Mouse (Mus musculus) kidney, postnatal 14 days (tissue): Measurements from ENCODE around the gene Epha2.

ENCODE experiments used
- DNase-seq: peaks from one replicate; pipeline ENCODE4 v3.0.0; 2022; ENCODE audit warnings: mixed read lengths

Epha2 gene

GRCm38 (mm10) chr4:141280471-141280870, 20.6 kb upstream of the Epha2 start:
- no peak for DNase-seq

DNA sequence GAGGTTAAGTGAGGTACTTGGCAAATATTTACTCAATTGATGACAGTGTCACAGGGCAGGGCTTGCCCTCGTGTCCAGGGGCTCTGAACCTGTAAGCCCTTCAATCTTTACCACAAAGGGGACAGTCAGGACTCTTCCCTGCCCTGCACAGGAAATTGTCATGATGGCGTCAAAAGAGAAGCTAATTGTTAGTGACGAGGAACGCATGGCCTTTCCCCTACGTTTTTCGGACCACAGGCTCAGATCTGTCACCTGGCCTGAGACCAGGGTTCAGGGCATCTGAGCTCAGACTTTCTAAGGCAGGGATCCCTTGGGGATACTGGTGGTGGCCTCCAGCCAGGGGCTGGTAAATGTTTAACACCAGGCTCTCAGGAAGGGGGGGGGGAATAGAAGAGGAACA, 19.9 kb upstream of the Epha2 start:
- peak; percentile 89 for DNase-seq

- DNase-seq: no peak
Observed at GRCm38 (mm10) chr4:141281578-141281977, 19.5 kb upstream of the Epha2 start.

GRCm38 (mm10) chr4:141282087-141282486, 19.0 kb upstream of the Epha2 start:
- no peak for DNase-seq

DNA sequence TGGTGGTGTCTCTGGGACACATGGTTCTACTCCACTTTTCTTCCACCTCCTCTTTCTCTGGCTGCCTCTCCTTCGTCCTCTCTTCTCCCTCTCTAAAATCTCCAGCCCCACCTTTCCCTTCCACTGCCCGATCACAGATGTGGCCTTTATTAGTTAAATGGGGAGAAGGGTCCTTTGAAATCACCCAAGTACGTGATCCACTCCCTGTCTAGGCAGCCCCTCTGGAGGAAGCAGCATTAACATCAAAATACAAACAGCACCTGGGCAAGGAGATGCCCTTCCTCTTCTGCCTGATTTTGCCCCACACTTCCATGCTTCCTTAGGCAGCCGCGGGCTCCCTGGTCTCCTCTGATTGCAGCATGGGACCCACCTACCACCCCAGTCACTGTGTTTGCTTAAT, 18.4 kb upstream of the Epha2 start:
- no peak for DNase-seq

DNA sequence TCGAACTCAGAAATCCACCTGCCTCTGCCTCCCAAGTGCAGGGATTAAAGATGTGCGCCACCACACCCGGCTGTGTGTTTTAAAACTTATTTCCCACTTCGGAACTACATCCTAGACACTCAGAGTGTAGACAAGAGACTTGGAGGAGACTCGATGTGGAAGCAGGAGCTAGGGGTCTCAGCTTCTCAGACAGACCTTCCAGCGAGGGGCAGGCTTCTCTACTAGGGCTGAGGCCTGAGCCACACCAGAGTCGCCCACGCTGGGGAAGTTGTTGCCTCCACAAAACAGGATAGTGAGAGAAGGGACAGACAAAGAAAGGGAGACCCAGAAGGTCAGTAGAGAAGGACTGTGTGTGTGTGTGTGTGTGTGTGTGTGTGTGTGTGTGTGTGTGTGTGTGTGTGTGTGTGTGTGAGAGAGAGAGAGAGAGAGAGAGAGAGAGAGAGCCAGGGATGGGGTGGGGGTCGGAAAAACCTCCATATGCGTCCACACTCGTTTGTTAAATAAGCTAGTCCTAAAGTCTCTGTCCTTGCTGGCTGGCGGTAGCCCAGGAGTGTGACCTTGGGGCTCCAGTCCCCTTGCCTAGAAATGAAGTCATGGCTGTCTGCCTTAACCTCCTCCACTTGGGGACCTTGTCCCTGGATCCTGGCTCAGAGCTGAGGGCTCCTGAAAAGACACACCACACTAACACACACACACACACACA, 17.7 kb upstream of the Epha2 start:
- no peak for DNase-seq

DNA sequence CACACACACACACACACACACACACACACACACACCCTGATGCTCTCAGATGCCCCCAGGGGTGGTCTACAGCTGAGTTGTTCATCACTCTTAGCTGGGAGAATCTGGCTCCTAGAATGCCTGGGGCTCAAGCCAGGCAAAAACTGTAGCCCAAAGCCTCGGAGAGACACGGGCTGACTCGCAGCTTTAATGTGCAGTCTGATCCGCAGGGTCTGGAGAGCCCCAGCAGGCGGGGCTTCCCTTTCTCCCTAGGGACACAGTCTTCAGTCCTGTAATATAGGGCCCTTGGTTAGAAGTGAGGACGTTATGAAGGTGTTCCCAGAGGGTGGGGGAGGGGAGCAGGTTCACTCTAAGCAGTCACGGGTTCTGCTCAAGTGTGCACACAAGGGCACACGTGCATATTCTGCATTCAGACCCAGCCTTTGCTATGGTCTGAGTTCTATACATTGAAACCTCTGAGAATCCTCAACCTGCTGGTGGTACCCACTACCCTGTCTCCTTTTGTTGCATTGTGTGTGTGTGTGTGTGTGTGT, 17.1 kb upstream of the Epha2 start:
- no peak for DNase-seq

DNA sequence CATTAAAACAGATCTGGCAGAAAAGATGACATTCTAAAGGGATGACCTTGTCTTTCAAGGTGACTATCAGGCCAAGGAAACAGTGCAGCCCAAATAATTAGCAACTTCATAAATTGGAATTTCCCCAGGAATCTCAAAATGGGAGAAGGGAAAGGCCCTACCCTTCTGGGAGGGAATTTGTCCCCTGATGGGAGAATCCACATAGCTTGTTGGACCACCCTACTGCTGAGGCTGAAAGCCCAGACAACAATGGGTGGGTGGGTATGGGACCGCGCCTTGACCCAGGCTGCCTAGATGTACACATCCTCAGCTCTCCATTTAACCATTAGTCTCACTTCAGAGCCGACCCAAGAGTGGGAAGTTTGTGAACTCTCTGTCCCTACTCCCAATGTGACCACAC, 16.6 kb upstream of the Epha2 start:
- no peak for DNase-seq

DNA sequence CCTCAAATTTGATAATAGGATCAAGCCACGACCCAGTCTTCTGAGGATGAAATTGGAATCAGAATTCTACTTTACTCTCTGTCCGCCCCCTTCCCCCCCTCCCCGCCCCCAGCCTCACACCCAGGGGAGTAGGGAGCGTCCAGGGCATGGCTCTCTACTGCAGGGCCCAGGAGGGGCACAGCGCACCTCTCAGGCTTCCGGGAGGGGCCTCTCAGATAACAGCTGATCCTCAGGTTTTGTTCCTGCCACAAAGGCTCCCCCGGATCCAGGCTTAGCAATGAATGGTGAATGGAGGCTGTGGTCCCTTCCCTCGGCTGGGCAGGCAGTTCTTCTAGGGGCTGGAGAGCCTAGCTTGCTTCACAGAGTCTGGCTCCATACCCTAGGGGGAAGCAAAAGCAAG, 15.9 kb upstream of the Epha2 start:
- DNase-seq: no peak

GRCm38 (mm10) chr4:141286860-141287517, 14.1 kb upstream of the Epha2 start:
- peak; percentile 70 for DNase-seq

DNA sequence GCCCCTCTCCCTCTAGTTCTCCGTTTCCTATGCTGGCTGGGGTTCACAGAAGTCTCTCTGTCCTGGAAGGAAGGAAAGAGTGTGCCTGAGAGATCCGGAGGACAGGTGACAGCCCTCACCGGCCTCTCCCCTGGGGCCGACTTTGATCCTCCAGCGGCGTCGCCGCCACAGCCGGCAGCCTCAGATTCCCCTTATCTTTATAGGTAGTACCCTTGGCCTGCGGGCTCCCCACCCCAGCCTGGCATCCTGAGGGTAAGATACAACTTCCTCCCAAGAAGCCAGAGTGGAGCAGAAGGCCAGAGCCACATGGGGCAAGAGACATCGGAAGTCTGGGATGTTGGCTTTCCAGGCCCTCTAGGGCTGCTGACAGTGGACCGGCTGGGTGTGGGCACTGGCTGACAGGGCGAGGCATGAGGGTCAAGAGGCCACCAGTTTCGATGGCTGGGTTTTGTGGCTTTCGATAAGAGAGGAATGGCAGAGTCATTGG, 13.5 kb upstream of the Epha2 start:
- no peak for DNase-seq

GRCm38 (mm10) chr4:141288152-141288551, 12.9 kb upstream of the Epha2 start:
- no peak for DNase-seq

- DNase-seq: no peak
Observed at GRCm38 (mm10) chr4:141291571-141292375, 9.3 kb upstream of the Epha2 start.

DNA sequence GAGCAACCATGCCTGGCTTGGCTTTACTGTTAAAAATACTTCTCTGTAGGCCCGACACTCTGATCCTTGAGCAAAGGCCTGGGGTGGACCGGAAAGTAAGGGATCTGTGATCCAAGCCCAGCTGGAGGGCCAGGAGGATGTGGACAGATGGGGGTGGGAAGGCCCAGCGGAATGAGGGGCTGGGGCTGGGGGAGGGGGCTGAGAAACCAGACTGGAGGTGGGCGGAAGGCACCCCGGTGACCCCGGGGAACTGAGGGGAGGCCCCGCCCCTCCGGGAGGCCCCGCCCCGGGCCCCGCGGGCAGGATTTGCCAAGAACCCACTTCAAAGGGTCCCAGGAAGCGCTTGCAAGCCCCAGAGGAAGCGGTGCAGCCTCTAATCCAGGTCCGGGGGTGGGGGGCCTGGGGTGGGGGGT, 5.3 kb upstream of the Epha2 start:
- no peak for DNase-seq

DNA sequence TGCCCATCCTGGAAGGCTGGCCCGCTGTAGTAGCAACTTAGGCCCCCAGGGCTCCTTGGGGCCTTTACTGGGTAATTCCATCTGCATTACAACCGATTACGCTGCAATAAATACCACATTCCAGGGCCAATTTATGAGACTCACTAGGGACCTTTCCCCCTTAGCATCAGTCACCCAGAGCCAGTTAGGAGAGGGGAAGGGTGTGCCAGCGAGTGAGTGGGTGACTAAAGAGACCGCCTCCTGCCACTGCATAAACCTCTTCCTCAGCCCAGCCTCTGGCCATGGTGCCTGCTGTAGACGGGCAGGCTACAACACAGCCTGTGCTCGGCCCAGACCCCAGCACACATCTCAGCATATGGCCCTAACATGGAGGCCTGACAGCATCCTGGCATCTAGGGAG, 3.1 kb upstream of the Epha2 start:
- no peak for DNase-seq

DNA sequence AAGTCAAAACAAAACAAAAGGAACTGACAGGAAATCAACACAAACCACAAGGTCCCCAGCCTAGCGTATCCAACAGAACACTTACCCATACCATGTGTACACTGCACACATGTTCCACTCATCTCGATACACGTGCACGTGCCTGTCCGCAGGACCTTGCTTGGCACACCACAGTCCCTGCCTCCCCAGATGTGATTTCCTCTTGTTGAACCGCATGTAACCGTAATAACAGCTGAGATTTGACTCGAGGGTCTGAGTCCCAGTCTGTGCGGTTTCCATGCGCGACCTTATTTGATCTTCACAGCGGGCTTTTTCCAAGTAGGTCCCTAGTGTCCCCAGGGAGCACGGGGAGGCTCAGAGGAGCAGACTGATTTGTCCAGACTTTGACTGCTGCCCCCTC, 1.7 kb upstream of the Epha2 start:
- DNase-seq: no peak

DNA sequence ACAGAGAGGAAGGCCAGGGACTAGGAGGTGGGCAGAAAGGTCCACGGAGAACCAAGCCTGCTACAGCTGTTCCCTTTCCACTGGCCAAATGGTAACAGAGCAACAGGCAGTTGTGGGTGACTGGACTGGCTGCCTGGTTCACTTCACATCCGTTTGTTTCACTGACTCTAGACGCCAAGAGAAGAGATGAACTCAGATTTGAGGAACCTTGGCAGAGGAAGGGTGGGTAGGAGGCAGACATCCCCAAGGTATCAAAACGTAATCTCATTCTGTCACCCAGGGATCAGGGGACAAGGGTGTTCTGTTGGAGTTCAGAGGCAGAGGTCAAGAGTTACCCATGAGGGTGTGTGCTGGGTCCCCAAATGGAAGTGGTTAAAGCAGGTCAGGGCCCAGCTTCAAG, 844 bp upstream of the Epha2 start:
- DNase-seq: no peak

DNA sequence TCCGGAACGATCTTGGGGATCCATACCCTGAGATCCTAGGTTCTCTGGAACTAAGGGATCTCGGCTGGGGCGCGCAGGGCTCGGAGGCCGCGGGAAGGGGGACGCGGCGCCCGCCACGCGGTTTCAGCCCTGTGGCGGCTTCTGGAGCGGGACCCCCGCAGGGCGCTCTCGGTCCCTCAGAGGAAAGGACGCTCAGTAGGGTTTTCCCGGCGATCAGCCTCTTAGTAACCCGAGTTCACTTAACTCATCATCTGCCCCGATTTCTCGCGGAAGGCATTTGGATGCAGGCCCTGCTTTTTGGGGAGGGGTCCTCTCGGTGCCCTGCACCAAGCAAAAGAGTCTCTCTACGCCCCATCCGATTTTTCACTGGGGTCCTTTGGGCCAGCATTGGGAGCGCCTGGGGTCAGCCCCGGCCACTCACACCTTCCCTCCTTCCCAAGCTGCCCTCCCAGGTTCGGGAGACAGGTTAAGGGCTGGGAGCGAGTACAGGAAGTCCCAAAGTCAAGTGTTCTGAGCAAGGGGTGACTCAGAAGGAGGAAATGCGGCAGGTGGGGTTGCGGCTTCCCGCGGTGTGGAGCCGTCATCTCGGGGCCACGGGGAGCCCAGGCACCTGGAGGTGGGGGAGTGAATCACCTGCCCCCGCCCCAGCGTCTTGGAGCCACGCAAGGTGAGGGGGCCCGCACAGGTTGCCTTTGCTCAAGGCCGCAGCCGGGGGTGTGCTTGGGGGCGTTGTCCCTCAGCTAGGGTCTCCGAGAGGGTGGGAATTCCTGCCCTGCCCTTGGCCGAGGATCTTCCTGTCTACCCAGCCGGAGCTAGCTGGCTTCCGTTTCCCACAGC, 769 bp downstream of the Epha2 start:
- DNase-seq: no peak

DNA sequence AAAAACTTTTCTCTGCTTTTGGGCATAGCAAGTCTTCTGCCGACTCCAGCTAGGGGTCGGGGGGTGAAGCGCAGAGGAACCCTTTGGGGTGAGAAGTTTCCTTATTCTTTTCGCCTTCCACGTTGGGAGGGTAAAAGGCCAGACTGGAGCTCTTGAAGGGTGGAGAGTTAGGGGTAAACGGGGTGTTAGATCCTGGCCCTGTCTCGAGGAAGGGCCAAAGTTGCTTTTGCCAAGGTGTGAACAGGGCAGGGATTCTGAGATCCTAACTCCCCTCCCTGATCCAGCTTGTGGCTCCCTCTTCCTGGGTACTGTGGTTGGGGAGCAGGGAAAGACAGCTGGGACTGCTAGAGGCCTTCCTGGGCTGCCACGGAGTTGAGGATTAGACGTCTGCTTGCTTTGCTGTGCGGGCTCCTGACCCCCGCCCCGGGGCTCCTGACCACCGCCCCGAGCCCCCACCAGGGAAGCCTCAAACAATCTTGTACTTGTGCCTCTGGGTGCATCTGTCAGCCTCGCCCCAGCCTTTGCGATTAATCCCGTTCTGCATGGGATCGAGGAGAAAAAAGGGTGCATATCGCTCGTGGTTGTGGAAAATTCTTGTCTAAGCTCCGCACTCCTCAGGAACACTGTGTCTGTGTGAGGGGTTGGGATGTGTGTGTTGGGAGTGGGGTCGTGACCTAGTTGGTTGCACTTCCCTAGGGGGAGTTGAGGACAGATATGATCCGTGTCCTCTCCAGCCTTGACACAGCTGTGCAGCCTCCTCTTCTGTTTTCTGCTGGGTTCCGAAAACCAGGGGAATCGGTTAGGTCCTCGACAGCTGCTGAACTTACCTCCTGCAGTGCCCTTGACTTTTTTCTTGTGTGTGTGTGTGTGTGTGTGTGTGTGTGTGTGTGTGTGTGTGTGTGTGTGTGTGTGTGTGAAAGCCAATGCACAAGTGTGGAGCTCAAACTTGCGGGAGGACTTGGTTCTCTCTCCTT, 1.7 kb downstream of the Epha2 start:
- no peak for DNase-seq

DNA sequence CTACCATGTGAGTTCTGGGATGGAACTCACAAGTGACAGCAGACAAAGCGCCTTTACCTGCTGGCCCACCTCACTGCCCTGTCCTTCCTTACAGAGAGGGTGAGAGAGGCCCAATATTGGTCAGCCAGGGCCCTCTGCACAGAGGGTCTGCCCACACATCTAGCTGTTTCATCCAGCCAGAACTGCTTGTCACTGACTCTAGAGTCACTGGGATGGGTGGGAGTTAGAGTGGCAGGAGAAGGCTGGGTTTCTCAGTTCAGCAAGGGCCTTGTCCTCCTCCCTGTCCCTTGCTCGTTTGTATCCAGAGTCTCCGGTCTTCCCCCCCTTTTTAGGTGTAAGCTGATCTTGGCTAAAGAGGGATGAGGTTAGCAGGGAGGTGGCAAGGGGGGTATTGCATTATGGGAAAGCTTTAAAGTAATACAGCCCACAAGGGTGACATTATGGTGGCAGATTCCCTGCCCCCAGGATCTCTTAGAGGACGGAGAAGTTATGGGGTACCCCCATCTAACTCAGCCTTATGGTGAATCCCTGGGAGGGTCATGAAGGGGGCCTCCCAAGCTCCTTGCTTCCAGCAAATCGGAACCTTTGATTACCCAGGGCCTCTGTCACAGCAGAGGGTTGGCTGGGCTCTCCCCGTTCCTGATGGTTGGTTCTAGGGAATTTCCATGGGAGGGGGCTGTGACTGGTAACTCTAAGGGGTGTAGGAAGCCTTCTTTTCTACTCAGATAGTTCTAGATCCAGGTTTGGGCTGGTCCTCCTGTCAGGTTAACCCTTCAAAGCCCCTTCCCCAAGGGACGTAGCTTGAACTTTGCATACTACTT, 2.6 kb downstream of the Epha2 start:
- DNase-seq: no peak
